Mouse (Mus musculus): ENCODE measurements around the gene Nr1h4.

DNA sequence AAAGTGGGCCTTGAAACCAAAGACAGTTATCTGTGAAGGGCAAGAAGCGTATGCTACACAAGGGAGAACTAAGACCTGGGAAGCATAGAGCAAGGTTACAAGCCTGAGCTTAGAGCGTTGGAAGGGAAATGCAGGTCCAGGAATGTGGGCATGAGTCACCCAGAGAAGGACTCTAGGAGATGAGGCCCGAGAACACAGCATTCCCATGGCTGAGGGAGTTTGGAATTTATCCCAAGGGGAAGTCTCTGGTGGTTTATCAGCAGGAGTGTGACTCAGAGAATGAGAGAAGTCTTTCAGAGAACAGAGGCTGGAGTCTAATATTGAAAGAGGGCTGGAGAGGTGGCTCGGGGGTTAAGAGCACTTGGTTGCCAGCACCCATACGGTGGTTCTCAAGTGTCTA, 6.3 kb downstream of the Nr1h4 start:
- TF ChIP-seq CTCF (IDR thresholded peaks at IDR 0.05; ENCODE audit: low read depth) (no peak), EP300 (optimal IDR thresholded peaks at IDR 0.05) (no peak)

All from stomach, postnatal 0 days (tissue).